Mouse (Mus musculus) retina, postnatal 7 days (tissue): ENCODE data around the gene Zfhx3.
A peak's percentile ranks its signal among the peaks of the same experiment; 100 is the strongest.

Experiments
- DNase-seq: peaks from one replicate; pipeline ENCODE4 v3.0.0-alpha.2; 2012; ENCODE audit warnings: low read depth, low spot score

Zfhx3 gene

GRCm38 (mm10) chr8:108846174-108846573 lies 903.7 kb downstream of the Zfhx3 start:
- DNase-seq = no peak

GRCm38 (mm10) chr8:108846827-108847226 lies 904.4 kb downstream of the Zfhx3 start:
- DNase-seq = no peak

- DNase-seq = no peak
Observed at GRCm38 (mm10) chr8:108847356-108847755, 904.9 kb downstream of the Zfhx3 start.

GRCm38 (mm10) chr8:108848484-108848883 lies 906.0 kb downstream of the Zfhx3 start:
- no peak for DNase-seq

- no peak for DNase-seq
Observed at GRCm38 (mm10) chr8:108853028-108853427, 910.6 kb downstream of the Zfhx3 start.

- no peak for DNase-seq
Observed at GRCm38 (mm10) chr8:108854444-108855102, 912.1 kb downstream of the Zfhx3 start.

- DNase-seq = peak; percentile 23
Observed at GRCm38 (mm10) chr8:108859001-108859400, 916.6 kb downstream of the Zfhx3 start.

- DNase-seq = no peak
Observed at GRCm38 (mm10) chr8:108859983-108860382, 917.5 kb downstream of the Zfhx3 start.

- DNase-seq = no peak
Observed at GRCm38 (mm10) chr8:108863440-108863839, 921.0 kb downstream of the Zfhx3 start.

GRCm38 (mm10) chr8:108866430-108866829 lies 924.0 kb downstream of the Zfhx3 start:
- DNase-seq = no peak

GRCm38 (mm10) chr8:108867482-108868258 lies 925.2 kb downstream of the Zfhx3 start:
- DNase-seq = no peak

GRCm38 (mm10) chr8:108868259-108869090 lies 926.0 kb downstream of the Zfhx3 start:
- DNase-seq = no peak

- DNase-seq = no peak
Observed at GRCm38 (mm10) chr8:108869420-108869819, 927.0 kb downstream of the Zfhx3 start.

GRCm38 (mm10) chr8:108869935-108870334 lies 927.5 kb downstream of the Zfhx3 start:
- no peak for DNase-seq

GRCm38 (mm10) chr8:108870371-108870770 lies 927.9 kb downstream of the Zfhx3 start:
- no peak for DNase-seq

- DNase-seq = no peak
Observed at GRCm38 (mm10) chr8:108875722-108876121, 933.3 kb downstream of the Zfhx3 start.

GRCm38 (mm10) chr8:108880101-108880500 lies 937.7 kb downstream of the Zfhx3 start:
- no peak for DNase-seq

- DNase-seq = no peak
Observed at GRCm38 (mm10) chr8:108881336-108881735, 938.9 kb downstream of the Zfhx3 start.

- no peak for DNase-seq
Observed at GRCm38 (mm10) chr8:108882073-108882472, 939.6 kb downstream of the Zfhx3 start.

GRCm38 (mm10) chr8:108883381-108883780 lies 940.9 kb downstream of the Zfhx3 start:
- DNase-seq = no peak

- DNase-seq = no peak
Observed at GRCm38 (mm10) chr8:108884947-108885346, 942.5 kb downstream of the Zfhx3 start.

GRCm38 (mm10) chr8:108885450-108885849 lies 943.0 kb downstream of the Zfhx3 start:
- DNase-seq = no peak
